Comparison of ENCODE assay signal across 8 mouse cellular contexts in the genomic region with DNA sequence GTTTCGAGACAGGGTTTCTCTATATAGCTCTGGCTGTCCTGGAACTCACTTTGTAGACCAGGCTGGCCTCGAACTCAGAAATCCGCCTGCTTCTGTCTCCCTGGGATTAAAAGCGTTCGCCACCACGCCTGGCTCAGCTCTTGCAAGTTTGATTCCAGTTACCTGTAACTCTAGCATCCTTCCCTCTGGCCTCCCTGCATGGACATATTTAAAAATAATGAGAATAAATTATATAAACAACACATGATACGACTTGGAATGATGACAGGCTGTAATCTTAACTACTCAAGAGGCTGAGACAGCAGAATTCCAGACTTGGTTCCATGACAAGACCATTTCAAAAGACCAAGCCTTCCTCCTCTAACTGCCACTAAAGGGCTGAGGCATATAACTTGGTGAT. TPM values are rescaled to one million over a fixed set of nuclear protein-coding genes. Genes with fewer than 3 reads are reported as not detected.
DNase-seq lines count a peak whose midpoint lies in the region; ATAC-seq lines count a peak whose summit lies in the region.

No protein-coding gene starts in this region.

- no peaks in the 10 kb centered on the region for H3K27me3 ChIP-seq in heart, embryonic 13.5 days (replicated peaks)
- H3K27me3 ChIP-seq in forebrain, embryonic 14.5 days (replicated peaks; ENCODE audit: control insufficient read depth, insufficient read depth, low read length): no peaks in the 10 kb centered on the region
- H3K27me3 ChIP-seq in liver, embryonic 15.5 days: no peaks in the 10 kb centered on the region

- H3K4me1 ChIP-seq in heart, embryonic 13.5 days: peaks cover 11% of the 10 kb centered on the region
- no peaks in the 10 kb centered on the region; the same call in 1 of the 2 replicates for H3K4me1 ChIP-seq in forebrain, embryonic 14.5 days (ENCODE audit: control insufficient read depth, insufficient read depth, low read length)
- H3K4me1 ChIP-seq in liver, embryonic 15.5 days (replicated peaks): peaks cover 27% of the 10 kb centered on the region

- DNase-seq in heart, postnatal 4 days: no peak
- peak; percentile 84 for DNase-seq in 3T3-L1 (ENCODE audit: low read depth, low spot score)
- no peak for DNase-seq in forebrain, embryonic 14.5 days (ENCODE audit: low spot score)
- DNase-seq in adrenal gland, postnatal 4 days (ENCODE audit: low spot score in 2 of 2): no peak
- DNase-seq in spleen, postnatal 14 days (ENCODE audit: low spot score in 2 of 2): no peak
- DNase-seq in yolk sac, embryonic 10.5 days (ENCODE audit: low spot score): no peak

- no peaks in the 10 kb centered on the region for H3K36me3 ChIP-seq in heart, embryonic 13.5 days
- H3K36me3 ChIP-seq in forebrain, embryonic 14.5 days (ENCODE audit: control insufficient read depth, insufficient read depth, low read length): no peaks in the 10 kb centered on the region
- H3K36me3 ChIP-seq in liver, embryonic 15.5 days (replicated peaks): no peaks in the 10 kb centered on the region

- H3K9me3 ChIP-seq in heart, embryonic 13.5 days: no peaks in the 10 kb centered on the region
- no peaks in the 10 kb centered on the region for H3K9me3 ChIP-seq in forebrain, embryonic 14.5 days (replicated peaks; ENCODE audit: control insufficient read depth, low read length)
- no peaks in the 10 kb centered on the region for H3K9me3 ChIP-seq in liver, embryonic 15.5 days (replicated peaks)

- H3K9ac ChIP-seq in heart, embryonic 13.5 days: peak overlapping the region; percentile 81
- H3K9ac ChIP-seq in forebrain, embryonic 14.5 days (ENCODE audit: low read length): peak overlapping the region; percentile 60; the same call in 1 of the 2 replicates
- H3K9ac ChIP-seq in liver, embryonic 15.5 days: peak overlapping the region; percentile 70

- no peak overlapping the region for H3K4me2 ChIP-seq in heart, embryonic 13.5 days
- no peak overlapping the region for H3K4me2 ChIP-seq in forebrain, embryonic 14.5 days (ENCODE audit: low read length)
- peak overlapping the region; percentile 64 for H3K4me2 ChIP-seq in liver, embryonic 15.5 days

- no peak for ATAC-seq in heart, embryonic 13.5 days (ENCODE audit: extremely low read depth, insufficient number of reproducible peaks, low FRiP score, low TSS enrichment)
- no peak for ATAC-seq in forebrain, embryonic 14.5 days
- ATAC-seq in liver, embryonic 15.5 days (ENCODE audit: insufficient read depth): no peak

- H3K27ac ChIP-seq in heart, embryonic 13.5 days (replicated peaks): peak overlapping the region; percentile 84
- H3K27ac ChIP-seq in forebrain, embryonic 14.5 days (ENCODE audit: low read depth, low read length): no peak overlapping the region
- peak overlapping the region; percentile 85 for H3K27ac ChIP-seq in liver, embryonic 15.5 days (replicated peaks)

- H3K4me3 ChIP-seq in heart, embryonic 13.5 days: no peak overlapping the region
- H3K4me3 ChIP-seq in forebrain, embryonic 14.5 days (ENCODE audit: low read depth, low read length): no peak overlapping the region
- no peak overlapping the region for H3K4me3 ChIP-seq in liver, embryonic 15.5 days (replicated peaks)

- 70% methylated on average over 7 of the region's 7 CpGs for WGBS in heart, embryonic 13.5 days
- 63% methylated on average over 7 of the region's 7 CpGs for WGBS in forebrain, embryonic 14.5 days
- WGBS in liver, embryonic 15.5 days (ENCODE audit: insufficient replicate concordance): 68% methylated on average over 7 of the region's 7 CpGs

RNA-seq across cellular contexts. Expression of gene Kif2c, which starts 8.2 kb away (rescaled TPM):
- polyA plus RNA-seq in heart, embryonic 13.5 days (2015; fragmentation: Nextera tagmentation; extraction: Ambion mirVana): 42.0 and 44.2 TPM in 2 replicates
- 10 to 100 TPM; 17.7 to 19.7 TPM for total RNA-seq in heart, postnatal 4 days (2021)
- polyA plus RNA-seq in forebrain, embryonic 14.5 days (2014; fragmentation: Nextera tagmentation; extraction: Ambion mirVana): 38.5 and 38.6 TPM in 2 replicates
- 27.5 and 29.8 TPM in 2 replicates for polyA plus RNA-seq in liver, embryonic 15.5 days (2015; fragmentation: Nextera tagmentation; extraction: Ambion mirVana)
- 10 to 100 TPM; 16.0 to 16.5 TPM for total RNA-seq in adrenal gland, postnatal 4 days (2021)

RNA-seq across cellular contexts. Expression of gene Rps8, which starts 34.6 kb away (rescaled TPM):
- 616 and 654 TPM in 2 replicates for polyA plus RNA-seq in heart, embryonic 13.5 days (2015; fragmentation: Nextera tagmentation; extraction: Ambion mirVana)
- total RNA-seq in heart, postnatal 4 days (2021): 100 to 1,000 TPM; 952 to 961 TPM
- 621 and 797 TPM in 2 replicates for polyA plus RNA-seq in forebrain, embryonic 14.5 days (2014; fragmentation: Nextera tagmentation; extraction: Ambion mirVana)
- polyA plus RNA-seq in liver, embryonic 15.5 days (2015; fragmentation: Nextera tagmentation; extraction: Ambion mirVana): 536 and 611 TPM in 2 replicates
- total RNA-seq in adrenal gland, postnatal 4 days (2021): 1,000 to 10,000 TPM; 1,506 to 1,548 TPM

RNA-seq across cellular contexts. Expression of gene Plk3, which starts 56.9 kb away (rescaled TPM):
- 2.1 TPM in 2 replicates for polyA plus RNA-seq in heart, embryonic 13.5 days (2015; fragmentation: Nextera tagmentation; extraction: Ambion mirVana)
- 1 to 10 TPM; 5.0 to 5.8 TPM for total RNA-seq in heart, postnatal 4 days (2021)
- polyA plus RNA-seq in forebrain, embryonic 14.5 days (2014; fragmentation: Nextera tagmentation; extraction: Ambion mirVana): 7.0 and 7.1 TPM in 2 replicates
- 2.5 and 3.2 TPM in 2 replicates for polyA plus RNA-seq in liver, embryonic 15.5 days (2015; fragmentation: Nextera tagmentation; extraction: Ambion mirVana)
- total RNA-seq in adrenal gland, postnatal 4 days (2021): 1 to 10 TPM; 4.8 to 5.7 TPM
